Mouse (Mus musculus): ENCODE data around the gene Fyb.

DNA sequence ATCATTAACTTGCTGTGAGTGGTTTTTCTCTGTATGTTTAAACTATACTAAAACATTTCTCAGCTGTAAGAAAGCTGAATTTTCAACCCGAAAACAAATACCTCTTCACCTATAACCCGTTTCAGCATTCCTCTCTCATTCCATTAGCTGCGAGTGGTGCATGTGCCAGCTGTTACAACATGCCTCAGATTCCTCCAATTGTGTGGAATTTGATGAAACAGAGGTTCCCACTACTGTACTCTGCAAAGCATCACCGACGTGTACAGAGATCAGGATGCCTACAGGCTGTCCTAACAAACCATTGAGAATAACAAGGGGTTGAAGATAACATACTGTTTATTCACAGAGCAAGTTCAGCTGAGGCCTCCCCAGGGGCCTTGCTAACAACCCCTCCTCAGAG, 143.4 kb downstream of the Fyb start:
- TF ChIP-seq CTCF (IDR thresholded peaks at IDR 0.05; ENCODE audit: low read depth, low read length): no peak
- no peak for TF ChIP-seq POLR2A (IDR thresholded peaks at IDR 0.05; ENCODE audit: insufficient read depth, low read length)
- no peak for TF ChIP-seq EP300 (IDR thresholded peaks at IDR 0.05; ENCODE audit: insufficient read depth, low read depth, low read length)

Data from ES-Bruce4 (cell line).